ENCODE assay signal across 17 mouse cellular contexts in the genomic region with DNA sequence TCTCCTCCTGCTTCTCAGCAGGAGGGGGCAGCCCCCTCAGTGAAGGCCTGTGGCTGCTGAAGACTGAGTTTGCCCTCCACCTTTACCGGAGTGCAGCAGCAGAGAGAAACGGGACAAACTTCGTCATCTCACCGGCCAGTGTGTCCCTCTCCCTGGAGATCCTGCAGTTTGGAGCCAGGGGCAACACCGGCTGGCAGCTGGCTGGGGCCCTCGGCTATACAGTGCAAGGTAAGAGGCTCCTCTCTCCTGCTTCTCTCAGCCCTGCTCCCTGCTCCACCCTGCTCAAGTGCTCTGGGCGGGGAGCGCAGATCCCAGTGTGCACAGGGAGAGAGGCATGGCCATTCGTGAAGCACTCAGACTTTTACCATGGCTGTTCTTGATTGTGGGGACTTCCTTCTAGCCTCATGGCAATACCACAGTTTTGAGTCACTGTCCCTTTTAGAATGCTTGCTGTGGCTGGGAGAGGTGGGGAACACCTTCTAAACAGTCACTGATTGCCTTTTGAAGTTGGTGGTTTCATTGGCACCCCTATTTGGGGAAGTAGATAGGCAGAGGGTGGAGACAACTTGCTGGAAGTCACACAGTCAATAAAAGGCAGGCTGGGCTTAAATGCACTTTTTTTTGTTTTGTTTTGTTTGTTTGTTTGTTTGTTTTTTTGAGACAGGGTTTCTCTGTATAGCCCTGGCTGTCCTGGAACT. TPM values are rescaled to one million over a fixed set of nuclear protein-coding genes. Genes with fewer than 3 reads are reported as not detected.
DNase-seq lines count a peak whose midpoint lies in the region; ATAC-seq lines count a peak whose summit lies in the region.
"Had no signal": no experiment of that assay in that cellular context is flagged by ENCODE, and none has a peak within 500 bp of the region (broad histone marks: within the 10 kb centered on the region; RNA-seq: fewer than 3 reads in every experiment).

No protein-coding gene starts in this region.

- H3K9ac ChIP-seq in forebrain, embryonic 14.5 days (ENCODE audit: low read length): no peak overlapping the region
- H3K9ac ChIP-seq: forebrain, embryonic 12.5 days; liver, embryonic 14.5 days had no signal

- 46% methylated on average over 9 of the region's 9 CpGs for WGBS in heart, embryonic 10.5 days
- whole genome bisulfite sequencing in hindbrain, embryonic 10.5 days: 50% methylated on average over 9 of the region's 9 CpGs
- 48% methylated on average over 9 of the region's 9 CpGs for whole genome bisulfite sequencing in forebrain, embryonic 14.5 days

- H3K27me3 ChIP-seq in heart, embryonic 10.5 days (ENCODE audit: insufficient read depth, poor library complexity, severe bottlenecking): 0 out of 2 replicates have a peak, but pooled peaks cover 8% of the 10 kb centered on the region
- H3K27me3 ChIP-seq in hindbrain, embryonic 10.5 days (ENCODE audit: insufficient read depth, poor library complexity, severe bottlenecking): no peaks in the 10 kb centered on the region
- H3K27me3 ChIP-seq in forebrain, embryonic 14.5 days (replicated peaks; ENCODE audit: control insufficient read depth, insufficient read depth, low read length): no peaks in the 10 kb centered on the region
- H3K27me3 ChIP-seq: forebrain, embryonic 12.5 days had no signal

- no peaks in the 10 kb centered on the region for H3K36me3 ChIP-seq in heart, embryonic 10.5 days
- no peaks in the 10 kb centered on the region for H3K36me3 ChIP-seq in hindbrain, embryonic 10.5 days
- no peaks in the 10 kb centered on the region for H3K36me3 ChIP-seq in forebrain, embryonic 14.5 days (ENCODE audit: control insufficient read depth, insufficient read depth, low read length)
- H3K36me3 ChIP-seq: forebrain, embryonic 12.5 days had no signal

- peak; percentile 73 for DNase-seq in heart, embryonic 10.5 days (ENCODE audit: low spot score)
- no peak for DNase-seq in heart, adult 9 months (ENCODE audit: low spot score in 2 of 2)
- DNase-seq in A20 (ENCODE audit: low read depth, low spot score): peak; percentile 41
- DNase-seq in MEL-GATA-1-ER (ENCODE audit: extremely low read depth, low read depth): peak; percentile 22
- peak; percentile 8 to 35 for DNase-seq in lung, postnatal 4 days
- no peak for DNase-seq in hindbrain, embryonic 10.5 days (ENCODE audit: low spot score)
- DNase-seq in forebrain, embryonic 14.5 days (ENCODE audit: low spot score): no peak
- DNase-seq: heart, postnatal 36 days; left cerebral cortex, postnatal 4 days; right cerebral cortex, postnatal 25 days; thymus, postnatal 36 days had no signal

- no peak for ATAC-seq in forebrain, embryonic 14.5 days
- ATAC-seq: inflammation-experienced regulatory T-cells, adult 6 months had no signal

- H3K4me1 ChIP-seq in heart, embryonic 10.5 days: no peaks in the 10 kb centered on the region
- H3K4me1 ChIP-seq in hindbrain, embryonic 10.5 days (replicated peaks): peaks cover 5% of the 10 kb centered on the region
- no peaks in the 10 kb centered on the region for H3K4me1 ChIP-seq in forebrain, embryonic 14.5 days (ENCODE audit: control insufficient read depth, insufficient read depth, low read length)
- H3K4me1 ChIP-seq: forebrain, embryonic 12.5 days; megakaryocyte, embryonic 14.5 days had no signal

- no peak overlapping the region for H3K27ac ChIP-seq in heart, embryonic 10.5 days
- no peak overlapping the region for H3K27ac ChIP-seq in hindbrain, embryonic 10.5 days
- no peak overlapping the region for H3K27ac ChIP-seq in forebrain, embryonic 14.5 days (ENCODE audit: low read depth, low read length)
- H3K27ac ChIP-seq: forebrain, embryonic 12.5 days; liver, embryonic 14.5 days had no signal

- no peak overlapping the region for H3K4me3 ChIP-seq in heart, embryonic 10.5 days
- no peak overlapping the region for H3K4me3 ChIP-seq in hindbrain, embryonic 10.5 days
- H3K4me3 ChIP-seq in forebrain, embryonic 14.5 days (ENCODE audit: low read depth, low read length): no peak overlapping the region
- H3K4me3 ChIP-seq: forebrain, embryonic 12.5 days; megakaryocyte, embryonic 14.5 days had no signal

- no peak overlapping the region for H3K4me2 ChIP-seq in forebrain, embryonic 14.5 days (ENCODE audit: low read length)
- H3K4me2 ChIP-seq: forebrain, embryonic 12.5 days had no signal

- H3K9me3 ChIP-seq in heart, embryonic 10.5 days: no peaks in the 10 kb centered on the region
- no peaks in the 10 kb centered on the region for H3K9me3 ChIP-seq in hindbrain, embryonic 10.5 days
- H3K9me3 ChIP-seq in forebrain, embryonic 14.5 days (replicated peaks; ENCODE audit: control insufficient read depth, low read length): no peaks in the 10 kb centered on the region
- H3K9me3 ChIP-seq: forebrain, embryonic 12.5 days; megakaryocyte, embryonic 14.5 days had no signal

RNA-seq across cellular contexts. Expression of a gene that starts 1.7 kb away (rescaled TPM):
- 0.19 TPM in 1 of 2 replicates, not detected in the other for polyA plus RNA-seq in heart, embryonic 10.5 days (2016; fragmentation: Nextera tagmentation; extraction: Ambion mirVana)
- not detected in 2 replicates for polyA plus RNA-seq in hindbrain, embryonic 10.5 days (2016; fragmentation: Nextera tagmentation; extraction: Ambion mirVana)
- polyA plus RNA-seq in forebrain, embryonic 14.5 days (2014; fragmentation: Nextera tagmentation; extraction: Ambion mirVana): not detected in 2 replicates
- polyA plus RNA-seq: embryonic facial prominence, embryonic 14.5 days; forebrain, embryonic 12.5 days; inflammation-experienced regulatory T-cells, adult 6 months; kidney, embryonic 16.5 days; liver, embryonic 14.5 days had no signal

Comparison
In these comparisons a context has a peak if more than half of its experiments do, and no peak if none do; other contexts are left out.
1. DNase-seq: peak in heart, embryonic 10.5 days (single experiment), A20 (single experiment), MEL-GATA-1-ER (single experiment) and lung, postnatal 4 days (2 of 2); none in heart, adult 9 months (0 of 2), hindbrain, embryonic 10.5 days (single experiment) and forebrain, embryonic 14.5 days (single experiment).